Mouse (Mus musculus): Measurements from ENCODE around the gene Glrx2.
"Not testable (repeated sequence)": the region's sequence is repeated elsewhere in the genome, so short reads cannot be mapped to it uniquely, and the experiment has no call there.

- TF ChIP-seq CTCF (conservative IDR thresholded peaks at IDR 0.05; ENCODE audit: low read length); POU5F1 (IDR thresholded peaks at IDR 0.05; ENCODE audit: borderline replicate concordance, low read length): not testable (repeated sequence)
These were observed at the start of gene Glrx2 for GRCm38 (mm10) chr1:143716038-143716437.
